Mouse (Mus musculus) lung, embryonic 14.5 days (tissue): ENCODE results near the gene Abca4. TPM values are rescaled to one million over a fixed set of nuclear protein-coding genes. Genes with fewer than 3 reads are reported as not detected.

ENCODE experiments used
- ATAC-seq: fragments of 200-750 bp; cut with Nextera tagmentation; 2 replicates; pipeline ENCODE4 v1.8.0; 2017; ENCODE audit warnings: mild to moderate bottlenecking, moderate TSS enrichment, moderate library complexity; ENCODE audit not compliant: insufficient read depth
- DNase-seq: peaks from one replicate; pipeline ENCODE4 v3.0.0-alpha.2; 2015
- H3K27ac ChIP-seq: fragments of 300-500 bp; sonication (generic); 2 replicates; pipeline ENCODE4 v1.5.1; 2014; ENCODE audit warnings: low read depth, mild to moderate bottlenecking, moderate library complexity
- H3K27me3 ChIP-seq: fragments of 300-500 bp; sonication (generic); 2 replicates; pipeline ENCODE4 v1.6.1; 2014; ENCODE audit warnings: low read length, control low read depth; ENCODE audit not compliant: insufficient read depth
- H3K36me3 ChIP-seq: fragments of 300-500 bp; sonication (generic); 2 replicates; pipeline ENCODE4 v1.6.1; 2014; ENCODE audit warnings: control low read depth; ENCODE audit not compliant: insufficient read depth
- H3K4me1 ChIP-seq: fragments of 300-500 bp; sonication (generic); 2 replicates; pipeline ENCODE4 v1.6.1; 2014; ENCODE audit warnings: antibody characterized with exemption, control low read depth; ENCODE audit not compliant: insufficient read depth
- H3K4me2 ChIP-seq: fragments of 300-500 bp; sonication (generic); 2 replicates; pipeline ENCODE4 v1.6.1; 2014; ENCODE audit warnings: mild to moderate bottlenecking
- H3K4me3 ChIP-seq: fragments of 300-500 bp; sonication (generic); 2 replicates; pipeline ENCODE4 v1.5.1; 2014; ENCODE audit warnings: low read depth, low read length
- H3K9ac ChIP-seq: fragments of 300-500 bp; sonication (generic); 2 replicates; pipeline ENCODE4 v1.6.1; 2014
- H3K9me3 ChIP-seq: fragments of 300-500 bp; sonication (generic); 2 replicates; pipeline ENCODE4 v1.6.1; 2016; ENCODE audit warnings: low read depth, low read length, control low read depth
- CTCF ChIP-seq: IDR thresholded peaks from 2 replicates; pipeline ENCODE4 v1.5.1; 2016; ENCODE audit warnings: antibody characterized with exemption, low read depth
- WGBS: fragments of 180-500 bp; shearing (Covaris S2); extraction: QIAGEN DNeasy Blood & Tissue Kit; methylation state at CpG from one replicate; pipeline ENCODE4 v1.1.7; 2014; 5-methylcytosine and 5-hydroxymethylcytosine counted together
- polyA plus RNA-seq: library from polyadenylated mRNA; unstranded; fragments of >200 nt; fragmentation: Nextera tagmentation; extraction: Ambion mirVana; gene quantifications from 2 replicates; pipeline ENCODE4 v1.2.1, GENCODE M21; 2014

The Abca4 gene
- polyA plus RNA-seq, 1 experiment from 2014 or later: 1.7 TPM

DNA sequence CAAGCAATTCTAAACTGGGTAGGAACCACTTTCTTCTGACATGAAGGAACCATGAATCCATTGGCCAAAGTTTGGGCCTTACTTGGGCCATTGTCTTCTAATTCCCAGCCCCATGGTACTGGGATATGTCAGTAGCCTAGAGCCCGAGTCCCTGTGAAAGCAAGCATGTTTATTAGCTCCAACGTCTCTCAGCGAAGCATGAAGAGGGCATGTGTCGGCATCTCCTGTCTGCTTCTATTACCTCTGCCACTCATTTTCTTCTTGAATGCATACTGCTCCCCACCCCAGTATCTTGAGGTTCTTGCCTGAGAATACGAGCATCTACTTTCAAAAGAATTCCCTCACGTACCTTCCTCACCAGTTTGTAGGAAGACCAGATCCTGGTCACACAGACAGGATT, 161.5 kb downstream of the Abca4 start:
- Histone ChIP-seq H3K27ac (no peak overlapping the region), H3K4me2 (no peak overlapping the region), H3K4me1 (peaks cover 4% of the 10 kb centered on the region; the same call in 1 of the 2 replicates), H3K9ac (no peak overlapping the region), H3K9me3 (no peaks in the 10 kb centered on the region), H3K36me3 (no peaks in the 10 kb centered on the region), H3K27me3 (no peaks in the 10 kb centered on the region), H3K4me3 (no peak overlapping the region)
- ATAC-seq (no peak), DNase-seq (no peak)
- no peak for TF ChIP-seq CTCF
- 87% methylated on average over 6 of the region's 6 CpGs for WGBS

DNA sequence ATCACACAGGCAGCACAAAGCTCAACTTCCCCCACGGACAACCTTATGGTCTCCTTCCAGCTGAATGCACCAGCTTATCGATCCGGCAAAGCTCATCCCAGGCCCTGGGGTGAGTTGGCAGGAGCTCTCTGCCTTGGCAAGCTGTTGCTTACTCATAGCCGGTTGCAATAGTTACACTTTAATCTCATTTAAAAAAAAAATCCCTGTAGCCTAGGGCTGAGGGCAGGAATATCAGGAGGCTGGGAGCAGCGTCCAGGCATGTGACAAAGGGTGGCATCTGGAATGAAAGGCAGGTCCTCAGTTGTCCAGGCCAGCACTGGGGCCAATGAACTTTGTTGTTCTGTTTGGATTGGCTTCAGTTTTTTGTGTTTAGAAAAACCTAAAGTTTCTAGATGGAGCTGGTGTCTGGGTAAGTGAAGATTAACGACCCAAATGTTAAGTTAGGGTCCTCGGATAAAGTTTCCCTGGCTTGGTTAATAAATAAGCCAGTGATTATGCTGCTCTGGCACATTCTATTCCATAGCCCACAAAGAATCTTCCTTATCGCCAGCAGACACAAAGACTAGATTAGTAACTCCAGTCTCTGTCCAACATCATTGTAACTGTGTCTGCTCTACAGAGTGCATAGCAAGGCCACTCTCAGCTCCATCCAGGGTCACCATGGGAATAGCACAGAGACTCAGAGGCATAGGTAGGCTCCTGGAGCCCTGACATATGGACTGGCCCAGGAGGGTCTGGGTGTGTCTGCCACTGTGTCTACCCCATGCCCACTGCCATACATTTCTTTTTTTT, 162.2 kb downstream of the Abca4 start:
- ATAC-seq (no peak), DNase-seq (no peak)
- Histone ChIP-seq H3K4me2 (no peak overlapping the region), H3K4me3 (no peak overlapping the region), H3K4me1 (peaks cover 4% of the 10 kb centered on the region; the same call in 1 of the 2 replicates), H3K9ac (no peak overlapping the region), H3K27me3 (no peaks in the 10 kb centered on the region), H3K9me3 (no peaks in the 10 kb centered on the region), H3K36me3 (no peaks in the 10 kb centered on the region), H3K27ac (no peak overlapping the region)
- no peak for TF ChIP-seq CTCF
- WGBS: 69% methylated on average over 8 of the region's 8 CpGs

DNA sequence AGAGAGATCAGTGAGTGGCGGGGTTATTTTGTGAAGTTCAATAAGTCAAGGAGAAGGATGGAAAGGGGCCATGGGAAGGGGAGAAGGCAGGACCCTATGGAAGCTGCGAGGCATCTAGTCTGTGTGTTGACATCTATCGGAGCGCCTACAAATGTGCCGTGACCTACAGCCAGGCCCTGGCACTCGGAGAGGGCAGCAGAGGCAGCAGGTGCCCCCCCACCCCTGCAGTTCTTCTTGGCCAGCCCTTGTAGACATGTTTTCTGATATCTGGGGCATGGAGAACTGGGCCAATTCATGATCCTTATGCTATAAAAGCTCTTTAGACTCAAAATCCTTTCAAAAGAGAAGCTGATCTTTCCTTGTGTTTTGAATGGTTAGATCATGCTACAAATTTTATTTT, 163.5 kb downstream of the Abca4 start:
- WGBS: 83% methylated on average over 6 of the region's 6 CpGs
- H3K4me2 ChIP-seq: no peak overlapping the region
- H3K9ac ChIP-seq: no peak overlapping the region
- H3K9me3 ChIP-seq: no peaks in the 10 kb centered on the region
- H3K27me3 ChIP-seq: no peaks in the 10 kb centered on the region
- H3K4me1 ChIP-seq: peaks cover 4% of the 10 kb centered on the region; the same call in 1 of the 2 replicates
- H3K36me3 ChIP-seq: no peaks in the 10 kb centered on the region
- no peak for TF ChIP-seq CTCF
- ATAC-seq (no peak), DNase-seq (no peak)
- no peak overlapping the region for H3K4me3 ChIP-seq
- H3K27ac ChIP-seq: no peak overlapping the region

DNA sequence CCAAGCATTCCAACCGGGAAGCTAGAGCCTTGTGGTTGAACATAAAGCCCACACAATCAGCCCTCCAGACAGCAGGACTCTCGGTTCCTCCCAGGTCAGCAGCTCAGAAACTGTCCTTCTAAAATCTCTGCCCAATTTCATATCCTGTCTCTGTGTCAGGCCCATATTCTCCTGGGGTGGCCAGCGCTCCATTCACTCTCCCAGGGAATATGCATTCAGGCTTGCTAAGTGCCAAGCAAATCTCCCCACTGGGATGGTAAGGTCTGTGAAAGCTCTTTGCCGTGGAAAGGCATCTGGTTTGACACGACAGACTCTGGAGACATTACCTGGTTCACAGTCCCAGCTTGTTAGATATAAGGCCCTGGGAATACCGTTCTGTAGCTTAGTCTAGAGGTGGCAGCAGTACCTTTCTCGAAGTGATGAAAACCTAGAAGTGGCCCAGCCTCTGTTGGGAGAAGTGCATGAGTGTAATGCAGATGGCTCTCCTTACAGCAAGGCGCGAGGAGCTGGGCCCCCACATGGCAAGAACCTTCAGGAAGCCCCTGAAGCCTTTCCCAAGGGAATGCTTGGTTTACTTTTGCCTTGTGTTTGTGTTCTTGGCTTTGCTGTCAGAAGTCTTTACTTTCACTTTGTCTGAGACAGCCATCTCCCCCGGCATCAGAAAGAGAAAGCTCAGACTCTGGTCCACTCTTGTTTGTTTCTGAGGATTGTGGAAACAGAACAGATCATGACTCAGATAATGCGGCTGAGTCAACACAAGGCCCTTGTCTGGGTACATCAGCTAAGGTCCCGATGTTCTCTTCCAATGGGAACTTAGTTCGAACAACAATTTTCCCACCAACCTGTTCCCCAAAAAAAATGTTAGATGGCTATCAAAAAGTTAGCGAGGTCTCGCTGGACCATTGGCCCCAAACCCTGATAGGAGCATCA, 164.3 kb downstream of the Abca4 start:
- Histone ChIP-seq H3K36me3 (no peaks in the 10 kb centered on the region), H3K9me3 (no peaks in the 10 kb centered on the region), H3K4me3 (no peak overlapping the region), H3K27ac (no peak overlapping the region), H3K4me2 (no peak overlapping the region), H3K4me1 (peaks cover 4% of the 10 kb centered on the region; the same call in 1 of the 2 replicates), H3K9ac (no peak overlapping the region), H3K27me3 (no peaks in the 10 kb centered on the region)
- WGBS: 69% methylated on average over 15 of the region's 15 CpGs
- TF ChIP-seq CTCF: no peak
- DNase-seq (no peak), ATAC-seq (no peak)

DNA sequence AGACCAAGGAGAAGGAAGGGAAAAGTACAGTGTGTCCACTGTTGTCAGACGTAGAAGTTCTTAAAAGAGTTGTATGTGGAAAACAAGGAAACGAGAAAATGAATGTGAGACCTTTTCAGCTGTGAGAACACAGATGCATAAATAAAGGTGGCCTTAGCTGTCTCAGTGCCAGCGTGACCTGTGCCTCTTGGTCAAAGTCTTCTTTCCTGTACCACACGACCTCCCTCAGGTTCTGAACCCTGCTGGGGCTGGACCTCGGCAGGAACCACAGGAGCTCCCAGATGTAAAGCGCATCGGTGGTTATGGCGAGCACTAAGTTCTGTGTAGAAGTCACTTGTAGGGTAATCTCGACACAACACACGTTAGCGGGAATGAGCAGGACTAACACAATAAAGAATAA, 165.3 kb downstream of the Abca4 start:
- ATAC-seq: no peak
- DNase-seq: no peak
- H3K4me2 ChIP-seq: no peak overlapping the region
- no peak overlapping the region for H3K4me3 ChIP-seq
- H3K27ac ChIP-seq: no peak overlapping the region
- 87% methylated on average over 11 of the region's 11 CpGs for WGBS
- H3K9me3 ChIP-seq: no peaks in the 10 kb centered on the region
- H3K9ac ChIP-seq: no peak overlapping the region
- no peak for TF ChIP-seq CTCF
- no peaks in the 10 kb centered on the region for H3K27me3 ChIP-seq
- peaks cover 4% of the 10 kb centered on the region; the same call in 1 of the 2 replicates for H3K4me1 ChIP-seq
- H3K36me3 ChIP-seq: no peaks in the 10 kb centered on the region

DNA sequence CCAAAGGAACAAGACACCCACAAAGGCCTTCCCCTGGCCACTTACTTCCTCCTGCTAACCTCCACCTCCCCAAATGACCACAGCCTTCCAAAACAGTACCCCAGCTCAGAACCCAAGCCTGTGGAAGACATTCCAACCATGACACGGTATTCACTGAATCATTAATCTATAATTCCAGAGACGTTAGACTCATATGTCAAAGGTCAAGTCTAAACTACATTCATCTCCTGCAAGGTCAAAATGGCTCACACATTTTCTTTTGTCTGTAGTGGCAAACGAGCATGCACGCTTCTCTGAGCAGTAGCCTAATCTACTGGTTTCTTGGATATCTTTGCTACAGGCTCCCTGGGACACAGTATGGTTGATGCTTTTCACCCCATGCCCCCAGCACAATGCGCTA, 166.2 kb downstream of the Abca4 start:
- 0 out of 2 replicates have a peak, but pooled peaks have one; percentile 21 for ATAC-seq

DNA sequence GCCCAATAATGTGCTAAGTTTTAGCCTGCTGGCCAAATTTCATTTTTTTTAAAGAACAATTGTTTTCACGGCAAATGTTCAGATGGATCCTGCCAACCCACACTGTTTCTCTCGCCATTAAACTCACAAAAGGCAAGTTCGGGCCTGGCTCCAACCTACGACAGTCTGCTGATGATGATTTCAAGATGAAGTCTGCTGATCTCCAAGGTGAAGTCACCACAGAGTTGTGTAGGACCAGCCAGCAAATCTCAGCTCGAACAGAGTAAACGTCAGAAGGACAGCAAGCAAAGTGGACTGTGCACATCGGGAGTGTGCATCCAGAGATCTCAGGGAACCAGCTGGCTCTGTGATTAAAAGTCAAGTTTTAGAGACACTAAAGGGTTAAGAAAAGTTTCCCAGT, 166.6 kb downstream of the Abca4 start:
- Histone ChIP-seq H3K27ac (0 out of 2 replicates have a peak overlapping the region, but pooled peaks have one; percentile 18), H3K27me3 (no peaks in the 10 kb centered on the region), H3K9ac (no peak overlapping the region), H3K36me3 (no peaks in the 10 kb centered on the region), H3K4me2 (no peak overlapping the region), H3K9me3 (no peaks in the 10 kb centered on the region), H3K4me1 (peaks cover 4% of the 10 kb centered on the region; the same call in 1 of the 2 replicates), H3K4me3 (no peak overlapping the region)
- TF ChIP-seq CTCF: no peak
- DNase-seq (peak; percentile 59), ATAC-seq (0 out of 2 replicates have a peak, but pooled peaks have one; percentile 56)
- 56% methylated on average over 7 of the region's 7 CpGs for WGBS

More for the DNA sequence above, 166.2 kb downstream of the Abca4 start:
- H3K27ac ChIP-seq: 0 out of 2 replicates have a peak overlapping the region, but pooled peaks have one; percentile 18
- no peaks in the 10 kb centered on the region for H3K27me3 ChIP-seq
- H3K9me3 ChIP-seq: no peaks in the 10 kb centered on the region
- H3K4me1 ChIP-seq: peaks cover 4% of the 10 kb centered on the region; the same call in 1 of the 2 replicates
- no peak overlapping the region for H3K4me2 ChIP-seq
- no peak overlapping the region for H3K4me3 ChIP-seq
- 39% methylated on average over 5 of the region's 5 CpGs for WGBS
- H3K9ac ChIP-seq: no peak overlapping the region
- TF ChIP-seq CTCF: no peak
- no peak for DNase-seq
- no peaks in the 10 kb centered on the region for H3K36me3 ChIP-seq
